Mouse (Mus musculus): ENCODE measurements at regions not wholly inside any gene's neighbourhood (a gene's known extent, or its start where the extent isn't known, plus 50 kb on each side); places are given as distances from the start of the nearest gene placed in this dataset.

DNA sequence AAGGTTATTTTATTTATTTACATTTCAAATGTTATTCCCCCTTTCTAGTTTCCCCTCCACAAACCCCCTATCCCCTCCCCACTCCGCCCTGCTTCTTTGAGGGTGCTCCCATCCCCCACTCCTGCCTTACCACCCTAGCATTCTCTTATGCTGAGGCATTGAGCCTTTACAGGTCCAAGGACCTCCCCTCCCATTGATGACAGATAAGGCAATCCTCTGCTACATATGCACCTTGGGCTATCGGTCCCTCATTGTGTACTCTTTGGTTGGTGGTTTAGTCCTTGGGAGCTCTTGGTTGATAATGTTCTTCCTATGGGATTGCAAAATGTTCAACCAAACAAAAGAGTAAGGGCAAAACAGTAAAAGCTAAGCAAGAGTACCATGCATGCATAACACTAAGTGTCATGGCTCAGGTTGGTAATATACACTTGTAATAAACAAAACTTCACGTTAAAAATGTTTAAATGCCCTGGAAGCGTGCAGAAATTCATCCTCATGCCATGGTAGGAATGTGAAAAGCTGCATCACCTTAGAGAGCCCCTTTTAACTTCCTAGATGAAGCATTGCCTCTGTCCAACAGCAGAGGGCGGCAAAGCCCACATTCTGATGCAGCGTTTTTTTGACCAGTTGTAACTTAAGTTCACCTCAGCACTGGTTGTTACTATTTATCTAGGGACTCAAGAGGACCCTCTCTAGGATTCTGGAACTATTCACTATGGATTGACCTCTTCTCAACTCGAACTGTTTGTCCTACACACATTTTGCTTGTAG lies 207.6 kb downstream of the Rdh14 start:
- H3K27me3 ChIP-seq (ENCODE audit: control insufficient read depth, insufficient read depth, low read length), result no peaks in the 10 kb centered on the region
- no peak overlapping the region for H3K27ac ChIP-seq (ENCODE audit: low read depth, low read length)
- no peak overlapping the region for H3K4me2 ChIP-seq (replicated peaks; ENCODE audit: low read depth, low read length)
- H3K9ac ChIP-seq (ENCODE audit: low read depth, low read length), result no peak overlapping the region
- no peaks in the 10 kb centered on the region for H3K36me3 ChIP-seq (ENCODE audit: control insufficient read depth, insufficient read depth, low read length)
- no peaks in the 10 kb centered on the region for H3K4me1 ChIP-seq (ENCODE audit: control insufficient read depth, insufficient read depth, low read length)
- 17% methylated on average over 7 of the region's 7 CpGs for WGBS
- H3K4me3 ChIP-seq (ENCODE audit: low read length), result no peak overlapping the region
- no peaks in the 10 kb centered on the region for H3K9me3 ChIP-seq (ENCODE audit: control insufficient read depth, low read length)
- ATAC-seq (ENCODE audit: low FRiP score, low TSS enrichment), result peak; percentile 60; the same call in 1 of the 2 replicates

DNA sequence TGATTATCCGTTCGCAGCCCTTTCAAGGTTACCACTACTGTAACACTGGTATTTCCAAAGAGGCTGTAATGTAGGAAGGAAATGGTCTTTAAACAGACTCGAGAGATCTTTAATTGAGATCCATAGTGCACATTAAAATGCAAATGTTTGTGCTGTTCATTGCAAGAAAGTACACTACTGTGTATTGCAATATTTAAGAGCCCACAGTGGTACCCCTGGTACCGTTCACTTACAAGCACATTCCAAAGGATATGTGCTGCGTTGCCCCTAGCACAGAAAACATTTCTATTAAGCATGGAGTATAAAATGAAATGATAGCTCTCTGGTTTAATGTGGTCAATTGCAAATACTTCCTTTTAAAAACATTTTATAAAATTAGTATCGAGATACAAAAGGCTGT lies 209.5 kb downstream of the Rdh14 start:
- 86% methylated on average over 6 of the region's 6 CpGs for WGBS
- no peak for ATAC-seq (ENCODE audit: low FRiP score, low TSS enrichment)
- H3K4me3 ChIP-seq (ENCODE audit: low read length), result no peak overlapping the region
- no peaks in the 10 kb centered on the region for H3K9me3 ChIP-seq (ENCODE audit: control insufficient read depth, low read length)
- no peaks in the 10 kb centered on the region for H3K4me1 ChIP-seq (ENCODE audit: control insufficient read depth, insufficient read depth, low read length)
- H3K27me3 ChIP-seq (ENCODE audit: control insufficient read depth, insufficient read depth, low read length), result no peaks in the 10 kb centered on the region
- no peak overlapping the region for H3K27ac ChIP-seq (ENCODE audit: low read depth, low read length)
- no peaks in the 10 kb centered on the region for H3K36me3 ChIP-seq (ENCODE audit: control insufficient read depth, insufficient read depth, low read length)
- no peak overlapping the region for H3K4me2 ChIP-seq (replicated peaks; ENCODE audit: low read depth, low read length)
- H3K9ac ChIP-seq (ENCODE audit: low read depth, low read length), result no peak overlapping the region

DNA sequence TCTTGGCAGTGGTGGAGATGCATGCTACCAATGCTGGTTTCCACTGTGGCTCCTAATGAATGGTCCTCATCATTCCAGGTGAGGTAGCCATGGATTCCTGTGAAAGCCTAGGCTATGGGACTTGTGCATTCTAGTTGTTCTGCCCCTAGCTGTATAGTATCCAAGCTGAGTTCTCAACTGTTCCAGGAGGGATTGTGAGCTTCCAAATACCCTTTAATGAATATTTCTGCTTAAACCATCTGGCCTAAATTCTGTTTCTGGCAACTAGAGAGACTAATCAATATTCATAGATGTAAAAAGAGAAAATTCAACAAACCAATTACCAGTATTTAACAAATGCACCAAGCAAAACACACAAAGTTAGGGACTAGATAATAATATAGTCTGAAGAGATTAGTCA lies 227.7 kb downstream of the Rdh14 start:
- no peak overlapping the region for H3K4me3 ChIP-seq (ENCODE audit: low read length)
- H3K27me3 ChIP-seq (ENCODE audit: control insufficient read depth, insufficient read depth, low read length), result no peaks in the 10 kb centered on the region
- no peaks in the 10 kb centered on the region for H3K4me1 ChIP-seq (ENCODE audit: control insufficient read depth, insufficient read depth, low read length)
- no peak overlapping the region for H3K9ac ChIP-seq (ENCODE audit: low read depth, low read length)
- H3K4me2 ChIP-seq (replicated peaks; ENCODE audit: low read depth, low read length), result no peak overlapping the region
- ATAC-seq (ENCODE audit: low FRiP score, low TSS enrichment), result no peak
- H3K27ac ChIP-seq (ENCODE audit: low read depth, low read length), result no peak overlapping the region
- no peaks in the 10 kb centered on the region for H3K9me3 ChIP-seq (ENCODE audit: control insufficient read depth, low read length)
- H3K36me3 ChIP-seq (ENCODE audit: control insufficient read depth, insufficient read depth, low read length), result no peaks in the 10 kb centered on the region

DNA sequence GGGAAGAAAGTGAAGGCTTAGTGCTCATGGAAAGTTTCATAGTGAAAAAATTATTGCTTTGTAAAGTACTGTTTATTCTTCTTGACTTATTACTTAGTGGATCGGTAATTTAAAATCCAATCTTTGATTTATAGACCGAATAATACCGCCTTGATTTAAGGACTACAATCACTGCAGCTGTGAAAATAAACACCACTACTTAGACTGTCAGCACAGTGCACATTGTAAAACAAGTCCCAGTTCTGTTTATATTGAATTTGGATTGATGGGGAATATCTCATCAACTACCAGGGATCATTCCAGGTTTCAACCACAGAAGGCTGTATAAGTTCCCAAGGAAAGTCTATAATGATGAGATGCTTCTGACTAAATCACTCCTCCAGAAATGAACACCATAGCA lies 230.0 kb downstream of the Rdh14 start:
- Histone ChIP-seq H3K4me1 (ENCODE audit: control insufficient read depth, insufficient read depth, low read length) (no peaks in the 10 kb centered on the region), H3K9me3 (ENCODE audit: control insufficient read depth, low read length) (no peaks in the 10 kb centered on the region), H3K27ac (ENCODE audit: low read depth, low read length) (no peak overlapping the region), H3K4me2 (replicated peaks; ENCODE audit: low read depth, low read length) (no peak overlapping the region), H3K4me3 (ENCODE audit: low read length) (no peak overlapping the region), H3K27me3 (ENCODE audit: control insufficient read depth, insufficient read depth, low read length) (no peaks in the 10 kb centered on the region), H3K9ac (ENCODE audit: low read depth, low read length) (no peak overlapping the region), H3K36me3 (ENCODE audit: control insufficient read depth, insufficient read depth, low read length) (no peaks in the 10 kb centered on the region)
- 21% methylated on average over 3 of the region's 3 CpGs for WGBS
- ATAC-seq (ENCODE audit: low FRiP score, low TSS enrichment), result peak; percentile 72; the same call in 1 of the 2 replicates

DNA sequence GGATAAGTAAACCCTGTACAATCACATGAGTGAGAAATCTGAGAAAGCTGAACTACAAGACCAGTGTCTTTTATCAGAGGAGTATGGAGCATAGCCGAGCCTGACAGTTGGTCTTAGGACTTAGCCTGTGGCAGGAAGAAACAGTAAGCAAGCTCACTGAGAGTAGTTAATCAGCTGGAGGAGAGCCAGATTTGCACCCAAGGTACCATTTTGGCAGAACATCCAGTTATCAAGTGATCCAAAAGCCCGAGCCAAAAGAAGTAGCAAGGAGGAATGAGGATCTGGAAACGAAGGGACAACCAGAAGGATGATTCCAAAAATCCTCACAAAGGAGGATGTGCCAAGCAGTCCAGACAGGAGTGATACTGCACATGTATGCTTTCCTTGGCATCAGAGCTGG lies 248.0 kb downstream of the Rdh14 start:
- Histone ChIP-seq H3K4me1 (ENCODE audit: control insufficient read depth, insufficient read depth, low read length) (no peaks in the 10 kb centered on the region), H3K27ac (ENCODE audit: low read depth, low read length) (no peak overlapping the region), H3K4me2 (replicated peaks; ENCODE audit: low read depth, low read length) (no peak overlapping the region), H3K9me3 (ENCODE audit: control insufficient read depth, low read length) (no peaks in the 10 kb centered on the region), H3K9ac (ENCODE audit: low read depth, low read length) (no peak overlapping the region), H3K27me3 (ENCODE audit: control insufficient read depth, insufficient read depth, low read length) (no peaks in the 10 kb centered on the region), H3K36me3 (ENCODE audit: control insufficient read depth, insufficient read depth, low read length) (no peaks in the 10 kb centered on the region), H3K4me3 (ENCODE audit: low read length) (no peak overlapping the region)
- 88% methylated on average over 3 of the region's 3 CpGs for WGBS
- no peak for ATAC-seq (ENCODE audit: low FRiP score, low TSS enrichment)

GRCm38 (mm10) chr12:10654466-10655184 lies 264.1 kb downstream of the Rdh14 start:
- Histone ChIP-seq H3K4me2 (replicated peaks; ENCODE audit: low read depth, low read length) (no peak overlapping the region), H3K4me3 (ENCODE audit: low read length) (no peak overlapping the region), H3K27me3 (ENCODE audit: control insufficient read depth, insufficient read depth, low read length) (no peaks in the 10 kb centered on the region), H3K9me3 (ENCODE audit: control insufficient read depth, low read length) (no peaks in the 10 kb centered on the region), H3K27ac (ENCODE audit: low read depth, low read length) (no peak overlapping the region), H3K4me1 (ENCODE audit: control insufficient read depth, insufficient read depth, low read length) (no peaks in the 10 kb centered on the region), H3K36me3 (ENCODE audit: control insufficient read depth, insufficient read depth, low read length) (no peaks in the 10 kb centered on the region), H3K9ac (ENCODE audit: low read depth, low read length) (no peak overlapping the region)
- ATAC-seq (ENCODE audit: low FRiP score, low TSS enrichment), result no peak
- 87% methylated on average over 6 of the region's 6 CpGs for WGBS

DNA sequence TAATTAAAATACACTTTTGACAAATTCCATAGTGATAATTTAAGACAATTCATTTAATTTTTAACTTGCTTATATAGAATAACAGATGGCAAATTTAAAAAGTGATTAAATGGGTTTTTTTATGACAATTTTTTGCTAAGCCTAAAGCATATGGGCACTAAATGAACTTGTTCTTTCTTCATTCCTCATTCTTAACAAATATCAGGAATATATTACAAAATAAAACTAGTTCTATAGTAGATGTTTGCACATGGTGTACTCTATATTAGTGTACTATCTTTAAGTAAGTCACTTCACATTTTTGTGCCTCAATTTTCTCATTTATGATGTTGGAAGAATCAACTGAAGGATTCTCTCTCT lies 264.6 kb downstream of the Rdh14 start:
- ATAC-seq (ENCODE audit: low FRiP score, low TSS enrichment), result no peak
- no peak overlapping the region for H3K4me2 ChIP-seq (replicated peaks; ENCODE audit: low read depth, low read length)
- no peak overlapping the region for H3K9ac ChIP-seq (ENCODE audit: low read depth, low read length)
- no peaks in the 10 kb centered on the region for H3K4me1 ChIP-seq (ENCODE audit: control insufficient read depth, insufficient read depth, low read length)
- no peak overlapping the region for H3K4me3 ChIP-seq (ENCODE audit: low read length)
- H3K36me3 ChIP-seq (ENCODE audit: control insufficient read depth, insufficient read depth, low read length), result no peaks in the 10 kb centered on the region
- H3K27me3 ChIP-seq (ENCODE audit: control insufficient read depth, insufficient read depth, low read length), result no peaks in the 10 kb centered on the region
- no peaks in the 10 kb centered on the region for H3K9me3 ChIP-seq (ENCODE audit: control insufficient read depth, low read length)
- no peak overlapping the region for H3K27ac ChIP-seq (ENCODE audit: low read depth, low read length)

- ATAC-seq (ENCODE audit: low FRiP score, low TSS enrichment), result no peak
Measured at GRCm38 (mm10) chr12:10658826-10659225, 268.3 kb downstream of the Rdh14 start.

GRCm38 (mm10) chr12:10686747-10687146 lies 296.2 kb downstream of the Rdh14 start:
- WGBS, result 89% methylated on average over 4 of the region's 4 CpGs
- no peak for ATAC-seq (ENCODE audit: low FRiP score, low TSS enrichment)
- H3K9ac ChIP-seq (ENCODE audit: low read depth, low read length), result no peak overlapping the region

More at GRCm38 (mm10) chr12:10658826-10659225, 268.3 kb downstream of the Rdh14 start:
- Histone ChIP-seq H3K4me3 (ENCODE audit: low read length) (no peak overlapping the region), H3K36me3 (ENCODE audit: control insufficient read depth, insufficient read depth, low read length) (no peaks in the 10 kb centered on the region), H3K9me3 (ENCODE audit: control insufficient read depth, low read length) (no peaks in the 10 kb centered on the region), H3K4me1 (ENCODE audit: control insufficient read depth, insufficient read depth, low read length) (no peaks in the 10 kb centered on the region), H3K27me3 (ENCODE audit: control insufficient read depth, insufficient read depth, low read length) (no peaks in the 10 kb centered on the region), H3K9ac (ENCODE audit: low read depth, low read length) (no peak overlapping the region), H3K27ac (ENCODE audit: low read depth, low read length) (no peak overlapping the region), H3K4me2 (replicated peaks; ENCODE audit: low read depth, low read length) (no peak overlapping the region)
- 70% methylated on average over 2 of the region's 2 CpGs for WGBS

More at GRCm38 (mm10) chr12:10686747-10687146, 296.2 kb downstream of the Rdh14 start:
- Histone ChIP-seq H3K4me2 (replicated peaks; ENCODE audit: low read depth, low read length) (no peak overlapping the region), H3K4me1 (ENCODE audit: control insufficient read depth, insufficient read depth, low read length) (no peaks in the 10 kb centered on the region), H3K4me3 (ENCODE audit: low read length) (no peak overlapping the region), H3K36me3 (ENCODE audit: control insufficient read depth, insufficient read depth, low read length) (no peaks in the 10 kb centered on the region), H3K9me3 (ENCODE audit: control insufficient read depth, low read length) (no peaks in the 10 kb centered on the region), H3K27ac (ENCODE audit: low read depth, low read length) (no peak overlapping the region), H3K27me3 (ENCODE audit: control insufficient read depth, insufficient read depth, low read length) (no peaks in the 10 kb centered on the region)

Data from kidney, embryonic 14.5 days (tissue).